ENCODE assay signal across 19 mouse cellular contexts in the genomic region with DNA sequence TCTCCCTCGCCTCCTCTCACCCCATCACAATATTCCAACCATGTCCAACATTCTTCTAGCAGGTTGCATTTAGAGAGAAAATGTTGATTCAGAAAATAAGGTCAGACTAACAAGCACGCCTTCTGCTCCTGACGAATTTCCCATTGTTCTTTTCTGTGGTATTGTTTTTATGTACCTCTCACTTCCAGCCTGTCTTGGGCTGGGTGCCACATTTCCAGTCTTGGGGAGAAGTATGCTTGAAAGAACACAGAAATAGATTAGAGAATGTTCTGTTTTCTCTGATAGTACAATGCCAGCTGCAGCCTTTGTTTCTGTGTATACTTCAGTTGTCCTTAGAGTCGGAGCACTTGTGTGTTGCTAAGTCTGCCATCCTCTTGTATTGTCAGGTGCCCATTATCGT.
A peak's percentile ranks its signal among the peaks of the same experiment; 100 is the strongest.
DNase-seq lines count a peak whose midpoint lies in the region; TF ChIP-seq lines count a peak whose summit lies in the region.
"Had no signal": no experiment of that assay in that cellular context is flagged by ENCODE, and none has a peak within 500 bp of the region (broad histone marks: within the 10 kb centered on the region; RNA-seq: fewer than 3 reads in every experiment).

No protein-coding gene starts in this region.

- 55% methylated on average over 5 of the region's 5 CpGs for WGBS in lung, adult 2 months

- TF ChIP-seq POLR2A in lung, adult 2 months (IDR thresholded peaks at IDR 0.05; ENCODE audit: borderline replicate concordance, extremely low read depth, low read depth, low read length): no peak

- no peaks in the 10 kb centered on the region for H3K4me1 ChIP-seq in lung, adult 2 months (ENCODE audit: control insufficient read depth, insufficient read depth, low read length)
- H3K4me1 ChIP-seq: forebrain, embryonic 13.5 days; hindbrain, embryonic 12.5 days; liver, embryonic 12.5 days had no signal

- no peak overlapping the region for H3K4me3 ChIP-seq in lung, adult 2 months (replicated peaks; ENCODE audit: extremely low read depth, low read depth, low read length)
- H3K4me3 ChIP-seq: forebrain, embryonic 13.5 days; gastrocnemius, adult 2 months; hindbrain, embryonic 12.5 days; liver, embryonic 12.5 days had no signal

- peak; percentile 22 to 43 for DNase-seq in heart, adult 18-20 months
- DNase-seq in heart, adult 8-10 months (ENCODE audit: low spot score): no peak
- DNase-seq in lung, postnatal 14 days: peak; percentile 23
- no peak for DNase-seq in lung, adult 2 months
- peak; percentile 62 for DNase-seq in brain, adult 2 months (ENCODE audit: low read depth, low spot score)
- DNase-seq in testis, postnatal 10 days (ENCODE audit: low spot score): peak; percentile 56
- DNase-seq in embryo, embryonic 9.5 days (ENCODE audit: extremely low spot score): no peak
- DNase-seq: adrenal gland, postnatal 25 days; cerebellum, adult 2 months; cerebellum, postnatal 14 days; gastrocnemius, adult 2 months; gastrocnemius, postnatal 36 days; kidney, adult 8-10 months; layer of hippocampus, postnatal 36 days; left cerebral cortex, postnatal 4 days; liver, postnatal 0 days had no signal

- TF ChIP-seq CTCF in lung, adult 2 months (IDR thresholded peaks at IDR 0.05; ENCODE audit: insufficient read depth, low read length): no peak

Comparison
In these comparisons a context has a peak if more than half of its experiments do, and no peak if none do; other contexts are left out.
1. DNase-seq: peak in heart, adult 18-20 months (2 of 2), lung, postnatal 14 days (single experiment), brain, adult 2 months (single experiment) and testis, postnatal 10 days (single experiment); none in heart, adult 8-10 months (single experiment), lung, adult 2 months (single experiment) and embryo, embryonic 9.5 days (single experiment).